In the genomic region with DNA sequence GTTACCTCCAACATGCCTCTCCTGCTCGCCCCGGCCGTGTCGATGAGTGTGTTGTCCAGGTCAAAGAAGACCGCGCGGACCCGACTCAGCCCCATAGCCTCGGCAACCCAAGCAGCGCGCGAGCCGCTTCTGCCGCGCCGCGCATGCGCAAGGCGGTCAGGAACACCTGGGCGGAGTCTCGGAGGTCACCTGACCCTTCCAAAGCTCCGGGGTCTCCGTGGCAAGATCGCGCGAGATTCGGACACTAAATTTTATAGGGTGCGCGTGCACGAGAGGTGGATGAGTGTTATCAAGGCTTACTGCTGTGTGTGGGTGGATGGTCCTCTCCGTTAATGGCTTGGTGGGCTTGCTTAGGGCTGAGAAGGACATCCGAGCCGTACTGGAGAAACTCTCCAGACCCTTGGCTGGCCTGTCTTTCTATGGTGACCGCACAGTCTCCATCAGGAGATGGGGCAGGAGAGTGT, we compare ENCODE assay signal across 8 mouse cellular contexts. TPM values are rescaled to one million over a fixed set of nuclear protein-coding genes. Genes with fewer than 3 reads are reported as not detected.
DNase-seq lines count a peak whose midpoint lies in the region; ATAC-seq lines count a peak whose summit lies in the region.

Gene Ninl, minus strand, starts transcription at position 151 of the 464 bp plus-strand sequence.
Gene Nanp, minus strand, starts transcription at position 167 of the 464 bp plus-strand sequence.

- H3K27me3 ChIP-seq in hindbrain, embryonic 14.5 days (ENCODE audit: control insufficient read depth, insufficient read depth, low read length): no peaks in the 10 kb centered on the region

- H3K4me1 ChIP-seq in hindbrain, embryonic 14.5 days (replicated peaks; ENCODE audit: control insufficient read depth, insufficient read depth, low read length): peaks cover 19% of the 10 kb centered on the region

- WGBS in hindbrain, embryonic 14.5 days: 0% methylated on average over 32 of the region's 34 CpGs

- H3K4me2 ChIP-seq in hindbrain, embryonic 14.5 days (replicated peaks): peak within 1 kb of the TSS; percentile 89

- H3K9me3 ChIP-seq in hindbrain, embryonic 14.5 days (ENCODE audit: control insufficient read depth, low read length): no peaks in the 10 kb centered on the region

- DNase-seq in R1 (ENCODE audit: low read depth, low spot score): peak; percentile 96
- peak; percentile 94 to 97 for DNase-seq in cerebellum, postnatal 25 days
- DNase-seq in frontal cortex, postnatal 25 days (ENCODE audit: low spot score in 2 of 2): peak; percentile 78 to 89
- peak; percentile 95 for DNase-seq in hindbrain, embryonic 14.5 days (ENCODE audit: low spot score)
- peak; percentile 90 to 91 for DNase-seq in layer of hippocampus, postnatal 36 days
- peak; percentile 96 for DNase-seq in lung, postnatal 36 days
- peak; percentile 98 for DNase-seq in retina, postnatal 1 day
- peak; percentile 91 to 93 for DNase-seq in urinary bladder, adult 18-20 months (ENCODE audit: low spot score in 2 of 2)

- ATAC-seq in hindbrain, embryonic 14.5 days (ENCODE audit: low FRiP score): peak; percentile 94

- peak within 1 kb of the TSS; percentile 88 for H3K4me3 ChIP-seq in hindbrain, embryonic 14.5 days (replicated peaks; ENCODE audit: low read length)

- H3K9ac ChIP-seq in hindbrain, embryonic 14.5 days: peak within 1 kb of the TSS; percentile 97

- peak within 1 kb of the TSS; percentile 76 for H3K27ac ChIP-seq in hindbrain, embryonic 14.5 days

- H3K36me3 ChIP-seq in hindbrain, embryonic 14.5 days (replicated peaks; ENCODE audit: control insufficient read depth, insufficient read depth): no peaks in the 10 kb centered on the region

RNA-seq across cellular contexts. Expression of gene Ninl, which starts in this region (rescaled TPM):
- polyA plus RNA-seq in hindbrain, embryonic 14.5 days (2014; fragmentation: Nextera tagmentation; extraction: Ambion mirVana): 4.3 and 4.7 TPM in 2 replicates
- total RNA-seq in layer of hippocampus, postnatal 36 days (2021): 1 to 10 TPM; 3.8 to 5.5 TPM

RNA-seq across cellular contexts. Expression of gene Nanp, which starts in this region (rescaled TPM):
- polyA plus RNA-seq in hindbrain, embryonic 14.5 days (2014; fragmentation: Nextera tagmentation; extraction: Ambion mirVana): 41.2 and 43.0 TPM in 2 replicates
- 10 to 100 TPM; 23.1 to 26.2 TPM for total RNA-seq in layer of hippocampus, postnatal 36 days (2021)

Comparison
In these comparisons a context has a peak if more than half of its experiments do, and no peak if none do; other contexts are left out.
1. Peak in every context shown above with its lines: DNase-seq, ATAC-seq, H3K4me3 ChIP-seq and H3K27ac ChIP-seq.